Mouse (Mus musculus): Measurements from ENCODE around the gene Gm9639. TPM values are rescaled to one million over a fixed set of nuclear protein-coding genes. Genes with fewer than 3 reads are reported as not detected.
A peak's percentile ranks its signal among the peaks of the same experiment; 100 is the strongest.
"Not testable (repeated sequence)": the region's sequence is repeated elsewhere in the genome, so short reads cannot be mapped to it uniquely, and the experiment has no call there.

Gene Gm9639
- polyA plus RNA-seq, 1 experiment from 2014 or later = not detected

- Histone ChIP-seq H3K9ac (ENCODE audit: low read length) (no peak overlapping the region), H3K4me1 (ENCODE audit: control insufficient read depth, insufficient read depth, low read length) (no peaks in the 10 kb centered on the region), H3K36me3 (ENCODE audit: control insufficient read depth, insufficient read depth) (no peaks in the 10 kb centered on the region), H3K27me3 (ENCODE audit: control insufficient read depth, insufficient read depth, low read length) (no peaks in the 10 kb centered on the region), H3K4me2 (ENCODE audit: low read depth, low read length) (no peak overlapping the region), H3K4me3 (ENCODE audit: low read length) (no peak overlapping the region), H3K9me3 (replicated peaks; ENCODE audit: control insufficient read depth, low read length) (0 out of 2 replicates have a peak, but pooled peaks cover 2% of the 10 kb centered on the region), H3K27ac (ENCODE audit: low read length) (no peak overlapping the region)
- 59% methylated on average over 3 of the region's 3 CpGs for WGBS
- no peak for ATAC-seq (replicated peaks; ENCODE audit: extremely low read depth, insufficient read depth, low FRiP score)
These were observed 9.2 kb upstream of the Gm9639 start for GRCm38 (mm10) chr10:77804095-77804494.

- H3K9ac ChIP-seq (ENCODE audit: low read length) = no peak within 1 kb of the TSS
- H3K36me3 ChIP-seq (ENCODE audit: control insufficient read depth, insufficient read depth) = no peaks in the 10 kb centered on the region
- ATAC-seq (replicated peaks; ENCODE audit: extremely low read depth, insufficient read depth, low FRiP score) = no peak
- no peak within 1 kb of the TSS for H3K4me3 ChIP-seq (ENCODE audit: low read length)
- 65% methylated on average over 8 of the region's 8 CpGs for WGBS
- H3K4me1 ChIP-seq (ENCODE audit: control insufficient read depth, insufficient read depth, low read length) = peaks cover 6% of the 10 kb centered on the region
- H3K27me3 ChIP-seq (ENCODE audit: control insufficient read depth, insufficient read depth, low read length) = no peaks in the 10 kb centered on the region
- H3K27ac ChIP-seq (ENCODE audit: low read length) = peak within 1 kb of the TSS; percentile 17
- no peaks in the 10 kb centered on the region for H3K9me3 ChIP-seq (replicated peaks; ENCODE audit: control insufficient read depth, low read length)
- no peak within 1 kb of the TSS for H3K4me2 ChIP-seq (ENCODE audit: low read depth, low read length)
These were observed 4.1 kb upstream of the Gm9639 start, which contains the start of gene Gm19668 for GRCm38 (mm10) chr10:77798921-77799508. Gene Gm19668 (minus strand): TSS chr10:77799133.

- 30% methylated on average over 3 of the region's 3 CpGs for WGBS
- peak overlapping the region; percentile 17 for H3K27ac ChIP-seq (ENCODE audit: low read length)
- not testable (repeated sequence) for H3K4me3 ChIP-seq (ENCODE audit: low read length); H3K27me3 ChIP-seq (ENCODE audit: control insufficient read depth, insufficient read depth, low read length); ATAC-seq (replicated peaks; ENCODE audit: extremely low read depth, insufficient read depth, low FRiP score); H3K9ac ChIP-seq (ENCODE audit: low read length); H3K4me2 ChIP-seq (ENCODE audit: low read depth, low read length); H3K4me1 ChIP-seq (ENCODE audit: control insufficient read depth, insufficient read depth, low read length); H3K9me3 ChIP-seq (replicated peaks; ENCODE audit: control insufficient read depth, low read length); H3K36me3 ChIP-seq (ENCODE audit: control insufficient read depth, insufficient read depth)
These were observed 3.5 kb upstream of the Gm9639 start for GRCm38 (mm10) chr10:77798164-77798920.

DNA sequence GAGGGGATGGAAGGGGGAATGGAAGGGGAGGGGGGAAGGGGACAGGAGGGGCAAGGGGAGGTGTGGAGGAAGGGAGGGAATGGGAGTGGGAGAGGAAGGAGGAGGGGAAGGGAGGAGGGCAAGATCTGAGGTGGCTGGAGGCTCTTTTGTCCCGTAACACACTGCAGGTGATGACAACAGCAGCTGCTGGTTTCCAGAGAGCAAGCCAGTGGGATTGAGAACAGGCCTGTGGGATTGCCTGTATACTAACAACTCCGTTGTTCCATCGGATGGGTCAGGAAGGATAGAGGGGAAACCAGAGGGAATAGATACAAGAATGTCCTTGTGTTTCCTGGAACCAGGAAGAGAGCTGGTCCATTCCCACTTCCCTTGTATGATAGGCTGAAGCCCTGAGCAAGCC lies 2.8 kb upstream of the Gm9639 start:
- H3K4me3 ChIP-seq (ENCODE audit: low read length) = no peak overlapping the region
- H3K4me1 ChIP-seq (ENCODE audit: control insufficient read depth, insufficient read depth, low read length) = peaks cover 6% of the 10 kb centered on the region
- WGBS = 6% methylated on average over 3 of the region's 3 CpGs
- ATAC-seq (replicated peaks; ENCODE audit: extremely low read depth, insufficient read depth, low FRiP score) = peak; percentile 56; the same call in 1 of the 2 replicates
- peak overlapping the region; percentile 17 for H3K27ac ChIP-seq (ENCODE audit: low read length)
- no peaks in the 10 kb centered on the region for H3K27me3 ChIP-seq (ENCODE audit: control insufficient read depth, insufficient read depth, low read length)
- no peak overlapping the region for H3K9ac ChIP-seq (ENCODE audit: low read length)
- H3K4me2 ChIP-seq (ENCODE audit: low read depth, low read length) = no peak overlapping the region
- no peaks in the 10 kb centered on the region for H3K9me3 ChIP-seq (replicated peaks; ENCODE audit: control insufficient read depth, low read length)
- H3K36me3 ChIP-seq (ENCODE audit: control insufficient read depth, insufficient read depth) = no peaks in the 10 kb centered on the region

GRCm38 (mm10) chr10:77788621-77789020 lies 6.3 kb downstream of the Gm9639 start:
- Histone ChIP-seq H3K4me2 (ENCODE audit: low read depth, low read length) (no peak overlapping the region), H3K36me3 (ENCODE audit: control insufficient read depth, insufficient read depth) (no peaks in the 10 kb centered on the region), H3K4me1 (ENCODE audit: control insufficient read depth, insufficient read depth, low read length) (no peaks in the 10 kb centered on the region), H3K27ac (ENCODE audit: low read length) (no peak overlapping the region), H3K9me3 (replicated peaks; ENCODE audit: control insufficient read depth, low read length) (no peaks in the 10 kb centered on the region), H3K4me3 (ENCODE audit: low read length) (no peak overlapping the region), H3K9ac (ENCODE audit: low read length) (no peak overlapping the region), H3K27me3 (ENCODE audit: control insufficient read depth, insufficient read depth, low read length) (no peaks in the 10 kb centered on the region)
- 81% methylated on average over 2 of the region's 2 CpGs for WGBS
- no peak for ATAC-seq (replicated peaks; ENCODE audit: extremely low read depth, insufficient read depth, low FRiP score)

DNA sequence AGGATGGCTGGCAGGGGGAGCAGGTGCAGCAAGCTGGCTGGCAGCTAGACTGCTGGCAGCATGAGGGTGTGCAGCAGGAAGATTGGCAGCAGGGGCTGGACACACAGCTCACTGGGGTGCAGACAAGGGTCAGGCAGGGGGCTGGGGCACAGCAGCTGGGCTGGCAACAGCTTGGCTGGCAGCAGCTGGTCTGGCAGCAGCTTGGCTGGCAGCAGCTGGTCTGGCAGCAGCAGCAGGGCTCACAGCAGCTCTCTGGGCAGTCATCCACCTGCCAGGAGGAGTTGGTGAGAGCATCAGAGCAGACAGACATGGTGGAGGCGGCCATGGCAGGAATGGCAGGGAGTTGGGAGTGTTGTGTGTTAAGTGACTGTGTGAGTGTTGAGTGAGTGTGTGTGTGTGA lies 7.0 kb downstream of the Gm9639 start, which contains the start of gene Gm7137:
Gene Gm7137, minus strand, starts transcription at position 325 of the 400 bp plus-strand sequence.
- not testable (repeated sequence) for ATAC-seq (replicated peaks; ENCODE audit: extremely low read depth, insufficient read depth, low FRiP score); H3K9me3 ChIP-seq (replicated peaks; ENCODE audit: control insufficient read depth, low read length); H3K27me3 ChIP-seq (ENCODE audit: control insufficient read depth, insufficient read depth, low read length); H3K27ac ChIP-seq (ENCODE audit: low read length); H3K36me3 ChIP-seq (ENCODE audit: control insufficient read depth, insufficient read depth); H3K9ac ChIP-seq (ENCODE audit: low read length); H3K4me2 ChIP-seq (ENCODE audit: low read depth, low read length); H3K4me3 ChIP-seq (ENCODE audit: low read length); H3K4me1 ChIP-seq (ENCODE audit: control insufficient read depth, insufficient read depth, low read length)
- no CpG with 5 or more reads among the region's 1 CpGs for WGBS

GRCm38 (mm10) chr10:77783396-77783795 lies 11.5 kb downstream of the Gm9639 start:
- not testable (repeated sequence) for H3K4me2 ChIP-seq (ENCODE audit: low read depth, low read length); H3K4me3 ChIP-seq (ENCODE audit: low read length); H3K9ac ChIP-seq (ENCODE audit: low read length); H3K36me3 ChIP-seq (ENCODE audit: control insufficient read depth, insufficient read depth); H3K27ac ChIP-seq (ENCODE audit: low read length); H3K4me1 ChIP-seq (ENCODE audit: control insufficient read depth, insufficient read depth, low read length); H3K27me3 ChIP-seq (ENCODE audit: control insufficient read depth, insufficient read depth, low read length); H3K9me3 ChIP-seq (replicated peaks; ENCODE audit: control insufficient read depth, low read length)
- WGBS = 45% methylated on average over 1 of the region's 3 CpGs
- ATAC-seq (replicated peaks; ENCODE audit: extremely low read depth, insufficient read depth, low FRiP score) = peak; percentile 73

DNA sequence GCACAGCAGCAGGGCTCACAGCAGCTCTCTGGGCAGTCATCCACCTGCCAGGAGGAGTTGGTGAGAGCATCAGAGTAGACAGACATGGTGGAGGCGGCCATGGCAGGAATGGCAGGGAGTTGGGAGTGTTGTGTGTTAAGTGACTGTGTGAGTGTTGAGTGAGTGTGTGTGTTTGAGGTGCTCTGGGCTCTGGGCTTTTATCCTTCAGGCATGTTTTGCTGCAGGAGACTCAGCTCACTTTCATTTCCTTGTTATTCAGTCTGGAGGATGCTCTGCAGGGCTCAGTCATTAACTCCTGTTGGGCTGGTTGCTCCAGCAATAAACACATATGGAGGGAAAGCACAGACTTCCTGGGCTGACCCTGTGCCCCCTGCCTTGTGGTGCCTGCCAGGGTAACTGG lies 12.4 kb downstream of the Gm9639 start, which contains the start of gene Gm3250:
Gene Gm3250, minus strand, starts transcription at position 101 of the 400 bp plus-strand sequence.
- not testable (repeated sequence) for H3K36me3 ChIP-seq (ENCODE audit: control insufficient read depth, insufficient read depth); H3K4me1 ChIP-seq (ENCODE audit: control insufficient read depth, insufficient read depth, low read length); H3K27ac ChIP-seq (ENCODE audit: low read length); H3K4me2 ChIP-seq (ENCODE audit: low read depth, low read length); H3K9ac ChIP-seq (ENCODE audit: low read length); H3K4me3 ChIP-seq (ENCODE audit: low read length); H3K27me3 ChIP-seq (ENCODE audit: control insufficient read depth, insufficient read depth, low read length); H3K9me3 ChIP-seq (replicated peaks; ENCODE audit: control insufficient read depth, low read length); ATAC-seq (replicated peaks; ENCODE audit: extremely low read depth, insufficient read depth, low FRiP score)
- WGBS = 50% methylated on average over 1 of the region's 1 CpGs

GRCm38 (mm10) chr10:77776844-77777243 lies 18.0 kb downstream of the Gm9639 start, which contains the start of gene Gm7138:
Gene Gm7138 (minus strand): TSS chr10:77776944.
- H3K4me3 ChIP-seq (ENCODE audit: low read length); H3K9ac ChIP-seq (ENCODE audit: low read length); H3K4me1 ChIP-seq (ENCODE audit: control insufficient read depth, insufficient read depth, low read length); H3K27ac ChIP-seq (ENCODE audit: low read length); H3K4me2 ChIP-seq (ENCODE audit: low read depth, low read length); H3K27me3 ChIP-seq (ENCODE audit: control insufficient read depth, insufficient read depth, low read length); ATAC-seq (replicated peaks; ENCODE audit: extremely low read depth, insufficient read depth, low FRiP score); H3K36me3 ChIP-seq (ENCODE audit: control insufficient read depth, insufficient read depth); H3K9me3 ChIP-seq (replicated peaks; ENCODE audit: control insufficient read depth, low read length): not testable (repeated sequence)
- WGBS = 17% methylated on average over 1 of the region's 1 CpGs
